In genomic region chr5:93265164-93265800, GRCm38 (mm10) we compare ENCODE assay signal across 8 mouse cellular contexts. TPM values are rescaled to one million over a fixed set of nuclear protein-coding genes. Genes with fewer than 3 reads are reported as not detected.
A peak's percentile ranks its signal among the peaks of the same experiment; 100 is the strongest.
DNase-seq lines count a peak whose midpoint lies in the region; ATAC-seq and TF ChIP-seq lines count a peak whose summit lies in the region.

No protein-coding gene starts in this region.

- no peaks in the 10 kb centered on the region for H3K36me3 ChIP-seq in liver, embryonic 11.5 days (ENCODE audit: control insufficient read depth, insufficient read depth, low read length)
- H3K36me3 ChIP-seq in liver, embryonic 12.5 days: no peaks in the 10 kb centered on the region
- peaks cover 5% of the 10 kb centered on the region; the same call in 1 of the 2 replicates for H3K36me3 ChIP-seq in limb, embryonic 12.5 days
- peaks cover 6% of the 10 kb centered on the region for H3K36me3 ChIP-seq in spleen, adult 2 months (ENCODE audit: control insufficient read depth, insufficient read depth, low read length)

- intact Hi-C loops in left cerebral cortex, postnatal 4 days (cut with DNase I): no loop called here

- ATAC-seq in liver, embryonic 11.5 days (replicated peaks; ENCODE audit: low FRiP score): no peak
- ATAC-seq in liver, embryonic 12.5 days: no peak
- ATAC-seq in limb, embryonic 12.5 days (ENCODE audit: insufficient number of reproducible peaks, insufficient read depth, low FRiP score, low TSS enrichment, low read depth): no peak

- no peaks in the 10 kb centered on the region for H3K27me3 ChIP-seq in liver, embryonic 11.5 days (replicated peaks; ENCODE audit: control insufficient read depth, insufficient read depth, low read length)
- 0 out of 2 replicates have a peak, but pooled peaks cover 3% of the 10 kb centered on the region for H3K27me3 ChIP-seq in liver, embryonic 12.5 days (replicated peaks)
- H3K27me3 ChIP-seq in limb, embryonic 12.5 days: no peaks in the 10 kb centered on the region
- H3K27me3 ChIP-seq in spleen, adult 2 months (ENCODE audit: control insufficient read depth, insufficient read depth, low read length): no peaks in the 10 kb centered on the region

- H3K4me1 ChIP-seq in liver, embryonic 11.5 days (replicated peaks; ENCODE audit: control insufficient read depth, insufficient read depth, low read length): peaks cover 26% of the 10 kb centered on the region
- H3K4me1 ChIP-seq in liver, embryonic 12.5 days: peaks cover 38% of the 10 kb centered on the region
- 0 out of 2 replicates have a peak, but pooled peaks cover 1% of the 10 kb centered on the region for H3K4me1 ChIP-seq in cortical plate, adult 2 months (ENCODE audit: control insufficient read depth, insufficient read depth, low read length)
- H3K4me1 ChIP-seq in limb, embryonic 12.5 days (replicated peaks): peaks cover 22% of the 10 kb centered on the region
- peaks cover 16% of the 10 kb centered on the region for H3K4me1 ChIP-seq in spleen, adult 2 months (ENCODE audit: control insufficient read depth, insufficient read depth, insufficient read length)

- peak overlapping the region; percentile 23; the same call in 1 of the 2 replicates for H3K27ac ChIP-seq in liver, embryonic 11.5 days (ENCODE audit: low read depth, low read length)
- no peak overlapping the region for H3K27ac ChIP-seq in liver, embryonic 12.5 days
- 0 out of 2 replicates have a peak overlapping the region, but pooled peaks have one; percentile 56 for H3K27ac ChIP-seq in cortical plate, adult 2 months (ENCODE audit: insufficient read depth, low read length)
- peak overlapping the region; percentile 2; the same call in 1 of the 2 replicates for H3K27ac ChIP-seq in limb, embryonic 12.5 days
- peak overlapping the region; percentile 72 for H3K27ac ChIP-seq in spleen, adult 2 months (ENCODE audit: insufficient read depth, low read length)

- no peaks in the 10 kb centered on the region for H3K9me3 ChIP-seq in liver, embryonic 11.5 days (ENCODE audit: control insufficient read depth, low read length)
- no peaks in the 10 kb centered on the region for H3K9me3 ChIP-seq in liver, embryonic 12.5 days (replicated peaks)
- H3K9me3 ChIP-seq in limb, embryonic 12.5 days: no peaks in the 10 kb centered on the region

- 66% methylated on average over 7 of the region's 7 CpGs for WGBS in liver, embryonic 11.5 days
- 61% methylated on average over 7 of the region's 7 CpGs for WGBS in liver, embryonic 12.5 days (ENCODE audit: insufficient replicate concordance)
- 78% methylated on average over 7 of the region's 7 CpGs for WGBS in limb, embryonic 12.5 days
- WGBS in spleen, adult 2 months: 13% methylated on average over 7 of the region's 7 CpGs

- TF ChIP-seq CTCF in cortical plate, adult 2 months (IDR thresholded peaks at IDR 0.05; ENCODE audit: extremely low read depth, insufficient read depth, low read length): no peak
- no peak for TF ChIP-seq CTCF in spleen, adult 2 months (IDR thresholded peaks at IDR 0.05; ENCODE audit: extremely low read depth, insufficient read depth, insufficient read length, insufficient replicate concordance)

- H3K4me3 ChIP-seq in liver, embryonic 11.5 days (ENCODE audit: low read depth, low read length): no peak overlapping the region
- H3K4me3 ChIP-seq in liver, embryonic 12.5 days: no peak overlapping the region
- no peak overlapping the region for H3K4me3 ChIP-seq in cortical plate, adult 2 months (ENCODE audit: insufficient read depth, low read length)
- H3K4me3 ChIP-seq in limb, embryonic 12.5 days (replicated peaks): no peak overlapping the region
- H3K4me3 ChIP-seq in spleen, adult 2 months (ENCODE audit: extremely low read depth, insufficient read depth, insufficient read length): peak overlapping the region; percentile 18; the same call in 1 of the 2 replicates

- no peak overlapping the region for H3K9ac ChIP-seq in liver, embryonic 11.5 days (ENCODE audit: low read depth, low read length)
- H3K9ac ChIP-seq in liver, embryonic 12.5 days: no peak overlapping the region
- H3K9ac ChIP-seq in limb, embryonic 12.5 days (replicated peaks): no peak overlapping the region

- DNase-seq in liver, embryonic 11.5 days (ENCODE audit: low spot score): no peak
- peak; percentile 33 to 68 for DNase-seq in spleen, adult 2 months (ENCODE audit: low read depth in 1 of 2, low spot score in 2 of 2)
- no peak for DNase-seq in adipocyte (ENCODE audit: low spot score)
- no peak for DNase-seq in embryo, embryonic 10.5 days (ENCODE audit: low spot score)
- no peak for DNase-seq in left cerebral cortex, postnatal 4 days

- no peak for TF ChIP-seq POLR2A in cortical plate, adult 2 months (IDR thresholded peaks at IDR 0.05; ENCODE audit: extremely low read depth, insufficient read depth, low read length)
- TF ChIP-seq POLR2A in spleen, adult 2 months (IDR thresholded peaks at IDR 0.05; ENCODE audit: low read depth, low read length): no peak

- H3K4me2 ChIP-seq in liver, embryonic 11.5 days: peak overlapping the region; percentile 39; the same call in 1 of the 2 replicates
- no peak overlapping the region for H3K4me2 ChIP-seq in liver, embryonic 12.5 days
- no peak overlapping the region for H3K4me2 ChIP-seq in limb, embryonic 12.5 days

RNA-seq across cellular contexts. Expression of gene Ccng2, which starts 1.8 kb away (rescaled TPM):
- 18.0 and 21.2 TPM in 2 replicates for polyA plus RNA-seq in liver, embryonic 11.5 days (2014; fragmentation: Nextera tagmentation; extraction: Ambion mirVana)
- 16.8 and 17.3 TPM in 2 replicates for polyA plus RNA-seq in liver, embryonic 12.5 days (2016; fragmentation: Nextera tagmentation; extraction: Ambion mirVana)
- 34.0 and 35.1 TPM in 2 replicates for polyA plus RNA-seq in cortical plate, adult 2 months (2012; rRNA removed)
- 109 and 114 TPM in 2 replicates for polyA plus RNA-seq in limb, embryonic 12.5 days (2016; fragmentation: Nextera tagmentation; extraction: Ambion mirVana)
- polyA plus RNA-seq in spleen, adult 2 months (2012; rRNA removed): 39.3 and 51.3 TPM in 2 replicates
- 10 to 100 TPM; 46.3 to 50.2 TPM for total RNA-seq in left cerebral cortex, postnatal 4 days (2021)

RNA-seq across cellular contexts. Expression of gene 2010109A12Rik, which starts 59.0 kb away (rescaled TPM):
- 1.4 and 2.2 TPM in 2 replicates for polyA plus RNA-seq in liver, embryonic 11.5 days (2014; fragmentation: Nextera tagmentation; extraction: Ambion mirVana)
- 1.2 and 1.3 TPM in 2 replicates for polyA plus RNA-seq in liver, embryonic 12.5 days (2016; fragmentation: Nextera tagmentation; extraction: Ambion mirVana)
- polyA plus RNA-seq in cortical plate, adult 2 months (2012; rRNA removed): 0.45 TPM in 1 of 2 replicates, not detected in the other
- 2.1 and 2.8 TPM in 2 replicates for polyA plus RNA-seq in limb, embryonic 12.5 days (2016; fragmentation: Nextera tagmentation; extraction: Ambion mirVana)
- 0.09 TPM in 1 of 2 replicates, not detected in the other for polyA plus RNA-seq in spleen, adult 2 months (2012; rRNA removed)
- total RNA-seq in left cerebral cortex, postnatal 4 days (2021): under 1 TPM in 1 of 2 experiments, not detected in 1; 0.98 TPM

RNA-seq across cellular contexts. Expression of gene Ccni, which starts 59.0 kb away (rescaled TPM):
- 67.8 and 69.4 TPM in 2 replicates for polyA plus RNA-seq in liver, embryonic 11.5 days (2014; fragmentation: Nextera tagmentation; extraction: Ambion mirVana)
- polyA plus RNA-seq in liver, embryonic 12.5 days (2016; fragmentation: Nextera tagmentation; extraction: Ambion mirVana): 50.1 and 60.9 TPM in 2 replicates
- 174 and 182 TPM in 2 replicates for polyA plus RNA-seq in cortical plate, adult 2 months (2012; rRNA removed)
- polyA plus RNA-seq in limb, embryonic 12.5 days (2016; fragmentation: Nextera tagmentation; extraction: Ambion mirVana): 150 and 153 TPM in 2 replicates
- polyA plus RNA-seq in spleen, adult 2 months (2012; rRNA removed): 48.5 and 60.4 TPM in 2 replicates
- total RNA-seq in left cerebral cortex, postnatal 4 days (2021): 100 to 1,000 TPM; 267 to 277 TPM

Comparison
In these comparisons a context has a peak if more than half of its experiments do, and no peak if none do; other contexts are left out.
1. DNase-seq: peak in spleen, adult 2 months (2 of 2); none in liver, embryonic 11.5 days (single experiment), adipocyte (single experiment), embryo, embryonic 10.5 days (single experiment) and left cerebral cortex, postnatal 4 days (single experiment).